ENCODE assay signal across 8 mouse cellular contexts in genomic region chr7:81788536-81788935, GRCm38 (mm10). TPM values are rescaled to one million over a fixed set of nuclear protein-coding genes. Genes with fewer than 3 reads are reported as not detected.
DNase-seq lines count a peak whose midpoint lies in the region; ATAC-seq lines count a peak whose summit lies in the region.

No protein-coding gene starts in this region.

- no peaks in the 10 kb centered on the region for H3K27me3 ChIP-seq in forebrain, embryonic 15.5 days
- no peaks in the 10 kb centered on the region for H3K27me3 ChIP-seq in midbrain, embryonic 16.5 days (ENCODE audit: control insufficient read depth, insufficient read depth, low read depth, low read length)

- no peak for DNase-seq in frontal cortex, postnatal 10 days (ENCODE audit: low spot score in 2 of 2)
- DNase-seq in A20 (ENCODE audit: low read depth, low spot score), result peak; percentile 63
- peak; percentile 32 for DNase-seq in cerebellum, adult 11-12 months
- peak; percentile 26 to 70 for DNase-seq in left cerebral cortex, postnatal 25 days (ENCODE audit: low spot score in 2 of 2)
- DNase-seq in layer of hippocampus, postnatal 14 days (ENCODE audit: low spot score in 2 of 2), result no peak

- 3% methylated on average over 5 of the region's 5 CpGs for WGBS in forebrain, embryonic 15.5 days
- WGBS in midbrain, embryonic 16.5 days, result 4% methylated on average over 5 of the region's 5 CpGs

- intact Hi-C loops in left cerebral cortex, postnatal 25 days (cut with DNase I), result loop anchor here (2.0 to 10.0 kb wide), 4 partner anchors 74 to 326 kb away; partner anchors contain the start of gene Hdgfl3

- peaks cover 12% of the 10 kb centered on the region for H3K4me1 ChIP-seq in forebrain, embryonic 15.5 days
- H3K4me1 ChIP-seq in midbrain, embryonic 16.5 days (ENCODE audit: control insufficient read depth, insufficient read depth, low read length), result peaks cover 9% of the 10 kb centered on the region

- peak; percentile 42; the same call in 1 of the 2 replicates for ATAC-seq in frontal cortex, adult (ENCODE audit: low TSS enrichment)
- peak; percentile 39 for ATAC-seq in forebrain, embryonic 15.5 days (replicated peaks)
- peak; percentile 68 for ATAC-seq in midbrain, embryonic 16.5 days

- H3K36me3 ChIP-seq in forebrain, embryonic 15.5 days, result peaks cover 10% of the 10 kb centered on the region
- peaks cover 7% of the 10 kb centered on the region; the same call in 1 of the 2 replicates for H3K36me3 ChIP-seq in midbrain, embryonic 16.5 days (ENCODE audit: control insufficient read depth, insufficient read depth, low read length)

- peak overlapping the region; percentile 80 for H3K9ac ChIP-seq in forebrain, embryonic 15.5 days (replicated peaks)
- peak overlapping the region; percentile 87 for H3K9ac ChIP-seq in midbrain, embryonic 16.5 days (ENCODE audit: low read depth, low read length)

- H3K9me3 ChIP-seq in forebrain, embryonic 15.5 days, result no peaks in the 10 kb centered on the region
- no peaks in the 10 kb centered on the region for H3K9me3 ChIP-seq in midbrain, embryonic 16.5 days (replicated peaks; ENCODE audit: control insufficient read depth, low read length, poor library complexity, severe bottlenecking)

- peak overlapping the region; percentile 76 for H3K4me2 ChIP-seq in forebrain, embryonic 15.5 days (replicated peaks)
- peak overlapping the region; percentile 83 for H3K4me2 ChIP-seq in midbrain, embryonic 16.5 days (ENCODE audit: low read length)

- H3K27ac ChIP-seq in forebrain, embryonic 15.5 days (replicated peaks), result peak overlapping the region; percentile 97
- H3K27ac ChIP-seq in midbrain, embryonic 16.5 days (ENCODE audit: low read length), result peak overlapping the region; percentile 99

- peak overlapping the region; percentile 67 for H3K4me3 ChIP-seq in forebrain, embryonic 15.5 days
- peak overlapping the region; percentile 66 for H3K4me3 ChIP-seq in midbrain, embryonic 16.5 days (ENCODE audit: low read depth, low read length)

RNA-seq across cellular contexts. Expression of gene 3110040N11Rik, which starts 0.7 kb away (rescaled TPM):
- polyA plus RNA-seq in forebrain, embryonic 15.5 days (2015; fragmentation: Nextera tagmentation; extraction: Ambion mirVana), result 51.6 and 52.2 TPM in 2 replicates
- total RNA-seq in left cerebral cortex, postnatal 25 days (2021), result 10 to 100 TPM; 24.2 to 29.0 TPM
- polyA plus RNA-seq in midbrain, embryonic 16.5 days (2015; fragmentation: Nextera tagmentation; extraction: Ambion mirVana), result 53.2 and 58.7 TPM in 2 replicates
- 10 to 100 TPM; 27.5 to 29.4 TPM for total RNA-seq in layer of hippocampus, postnatal 14 days (2021)

RNA-seq across cellular contexts. Expression of gene Ramac, which starts 25.8 kb away (rescaled TPM):
- polyA plus RNA-seq in forebrain, embryonic 15.5 days (2015; fragmentation: Nextera tagmentation; extraction: Ambion mirVana), result 157 and 166 TPM in 2 replicates
- total RNA-seq in left cerebral cortex, postnatal 25 days (2021), result 10 to 100 TPM; 77.8 to 85.5 TPM
- polyA plus RNA-seq in midbrain, embryonic 16.5 days (2015; fragmentation: Nextera tagmentation; extraction: Ambion mirVana), result 165 and 169 TPM in 2 replicates
- total RNA-seq in layer of hippocampus, postnatal 14 days (2021), result 10 to 100 TPM; 63.1 to 64.2 TPM

RNA-seq across cellular contexts. Expression of gene Btbd1, which starts 40.7 kb away (rescaled TPM):
- 96.3 and 108 TPM in 2 replicates for polyA plus RNA-seq in forebrain, embryonic 15.5 days (2015; fragmentation: Nextera tagmentation; extraction: Ambion mirVana)
- 100 to 1,000 TPM; 120 to 123 TPM for total RNA-seq in left cerebral cortex, postnatal 25 days (2021)
- 89.1 and 98.2 TPM in 2 replicates for polyA plus RNA-seq in midbrain, embryonic 16.5 days (2015; fragmentation: Nextera tagmentation; extraction: Ambion mirVana)
- 100 to 1,000 TPM; 108 to 112 TPM for total RNA-seq in layer of hippocampus, postnatal 14 days (2021)

Comparison
In these comparisons a context has a peak if more than half of its experiments do, and no peak if none do; other contexts are left out.
1. DNase-seq: peak in A20 (single experiment), cerebellum, adult 11-12 months (single experiment) and left cerebral cortex, postnatal 25 days (2 of 2); none in frontal cortex, postnatal 10 days (0 of 2) and layer of hippocampus, postnatal 14 days (0 of 2).
2. Peak in every context shown above with its lines, with median percentiles within 50 percentile points of each other: ATAC-seq.